Mouse (Mus musculus) limb, embryonic 12.5 days (tissue): ENCODE measurements around the gene Msx2. TPM values are rescaled to one million over a fixed set of nuclear protein-coding genes. Genes with fewer than 3 reads are reported as not detected.
A peak's percentile ranks its signal among the peaks of the same experiment; 100 is the strongest.

Source experiments
- ATAC-seq: fragments of 200-750 bp; cut with Nextera tagmentation; 2 replicates; pipeline ENCODE4 v1.8.0; 2017; ENCODE audit warnings: low read depth, moderate TSS enrichment; ENCODE audit not compliant: insufficient number of reproducible peaks, insufficient read depth, low FRiP score, low TSS enrichment
- H3K27ac ChIP-seq: fragments of 300-500 bp; sonication (generic); 2 replicates; pipeline ENCODE4 v1.5.1; 2016; ENCODE audit warnings: mild to moderate bottlenecking, moderate library complexity
- H3K27me3 ChIP-seq: fragments of 300-500 bp; sonication (generic); 2 replicates; pipeline ENCODE4 v1.6.1; 2016; ENCODE audit warnings: mild to moderate bottlenecking, moderate library complexity
- H3K36me3 ChIP-seq: fragments of 300-500 bp; sonication (generic); 2 replicates; pipeline ENCODE4 v1.6.1; 2016; ENCODE audit warnings: mild to moderate bottlenecking, moderate library complexity
- H3K4me1 ChIP-seq: fragments of 300-500 bp; sonication (generic); replicated peaks from 2 replicates; pipeline ENCODE4 v1.6.1; 2016
- H3K4me2 ChIP-seq: fragments of 300-500 bp; sonication (generic); 2 replicates; pipeline ENCODE4 v1.6.1; 2016; ENCODE audit warnings: mild to moderate bottlenecking, moderate library complexity
- H3K4me3 ChIP-seq: fragments of 300-500 bp; sonication (generic); replicated peaks from 2 replicates; pipeline ENCODE4 v1.5.1; 2016; ENCODE audit warnings: mild to moderate bottlenecking
- H3K9ac ChIP-seq: fragments of 300-500 bp; sonication (generic); replicated peaks from 2 replicates; pipeline ENCODE4 v1.6.1; 2016; ENCODE audit warnings: mild to moderate bottlenecking, moderate library complexity
- H3K9me3 ChIP-seq: fragments of 300-500 bp; sonication (generic); 2 replicates; pipeline ENCODE4 v1.6.1; 2016; ENCODE audit warnings: mild to moderate bottlenecking, moderate library complexity
- WGBS: fragments of 180-500 bp; shearing (Covaris S2); methylation state at CpG from one replicate; pipeline ENCODE4 v1.1.7; 2016; 5-methylcytosine and 5-hydroxymethylcytosine counted together
- polyA plus RNA-seq: library from polyadenylated mRNA; unstranded; fragments of >200 nt; fragmentation: Nextera tagmentation; extraction: Ambion mirVana; gene quantifications from 2 replicates; pipeline ENCODE4 v1.2.1, GENCODE M21; 2016

Gene Msx2
- polyA plus RNA-seq: 64.2 and 72.0 TPM in 2 replicates

GRCm38 (mm10) chr13:53472614-53473124 lies at the start of gene Msx2:
TSS of gene Msx2 (minus strand) at chr13:53473074.
- Histone ChIP-seq H3K4me2 (peak within 1 kb of the TSS; percentile 88), H3K4me3 (peak within 1 kb of the TSS; percentile 64), H3K27me3 (peaks cover 94% of the 10 kb centered on the region), H3K36me3 (no peaks in the 10 kb centered on the region), H3K4me1 (peaks cover 44% of the 10 kb centered on the region), H3K9ac (peak within 1 kb of the TSS; percentile 78), H3K27ac (peak within 1 kb of the TSS; percentile 87), H3K9me3 (no peaks in the 10 kb centered on the region)
- WGBS: under 1% methylated on average over 38 of the region's 38 CpGs
- ATAC-seq: peak; percentile 57

GRCm38 (mm10) chr13:53521468-53521867 lies 48.6 kb upstream of the Msx2 start:
- H3K27ac ChIP-seq: no peak overlapping the region
- H3K9me3 ChIP-seq: peaks cover under 1% of the 10 kb centered on the region; the same call in 1 of the 2 replicates
- no peak overlapping the region for H3K4me3 ChIP-seq
- ATAC-seq: no peak
- H3K9ac ChIP-seq: no peak overlapping the region
- H3K4me2 ChIP-seq: no peak overlapping the region
- peaks cover 5% of the 10 kb centered on the region; the same call in 1 of the 2 replicates for H3K27me3 ChIP-seq
- 57% methylated on average over 3 of the region's 3 CpGs for WGBS
- H3K4me1 ChIP-seq: peaks cover 16% of the 10 kb centered on the region; the same call in 1 of the 2 replicates
- no peaks in the 10 kb centered on the region for H3K36me3 ChIP-seq

- Histone ChIP-seq H3K4me3 (no peak overlapping the region), H3K36me3 (no peaks in the 10 kb centered on the region), H3K4me2 (no peak overlapping the region), H3K4me1 (peaks cover 16% of the 10 kb centered on the region; the same call in 1 of the 2 replicates), H3K9me3 (peaks cover 10% of the 10 kb centered on the region; the same call in 1 of the 2 replicates), H3K27ac (no peak overlapping the region), H3K27me3 (peaks cover 5% of the 10 kb centered on the region; the same call in 1 of the 2 replicates), H3K9ac (no peak overlapping the region)
- WGBS: 37% methylated on average over 12 of the region's 12 CpGs
- no peak for ATAC-seq
Observed at GRCm38 (mm10) chr13:53520343-53520937, 47.6 kb upstream of the Msx2 start.

- 69% methylated on average over 8 of the region's 8 CpGs for WGBS
- ATAC-seq: no peak
- no peaks in the 10 kb centered on the region for H3K36me3 ChIP-seq
- peaks cover 16% of the 10 kb centered on the region; the same call in 1 of the 2 replicates for H3K4me1 ChIP-seq
- H3K9ac ChIP-seq: no peak overlapping the region
- H3K4me3 ChIP-seq: no peak overlapping the region
- H3K4me2 ChIP-seq: no peak overlapping the region
- H3K27me3 ChIP-seq: peaks cover 5% of the 10 kb centered on the region; the same call in 1 of the 2 replicates
- no peak overlapping the region for H3K27ac ChIP-seq
- peaks cover 10% of the 10 kb centered on the region; the same call in 1 of the 2 replicates for H3K9me3 ChIP-seq
Observed at GRCm38 (mm10) chr13:53519727-53520126, 46.9 kb upstream of the Msx2 start.

- no peak overlapping the region for H3K27ac ChIP-seq
Observed at GRCm38 (mm10) chr13:53518306-53518705, 45.4 kb upstream of the Msx2 start.

GRCm38 (mm10) chr13:53514574-53514973 lies 41.7 kb upstream of the Msx2 start:
- no peaks in the 10 kb centered on the region for H3K36me3 ChIP-seq
- H3K4me1 ChIP-seq: peaks cover 3% of the 10 kb centered on the region; the same call in 1 of the 2 replicates
- no peak for ATAC-seq
- no peaks in the 10 kb centered on the region for H3K27me3 ChIP-seq
- H3K4me3 ChIP-seq: no peak overlapping the region
- H3K4me2 ChIP-seq: no peak overlapping the region
- no peak overlapping the region for H3K27ac ChIP-seq
- H3K9ac ChIP-seq: no peak overlapping the region
- H3K9me3 ChIP-seq: peaks cover 15% of the 10 kb centered on the region; the same call in 1 of the 2 replicates

More at GRCm38 (mm10) chr13:53518306-53518705, 45.4 kb upstream of the Msx2 start:
- Histone ChIP-seq H3K36me3 (no peaks in the 10 kb centered on the region), H3K9ac (no peak overlapping the region), H3K4me1 (peaks cover 16% of the 10 kb centered on the region; the same call in 1 of the 2 replicates), H3K4me2 (no peak overlapping the region), H3K9me3 (peaks cover 11% of the 10 kb centered on the region; the same call in 1 of the 2 replicates), H3K27me3 (peaks cover 5% of the 10 kb centered on the region; the same call in 1 of the 2 replicates), H3K4me3 (no peak overlapping the region)
- WGBS: 73% methylated on average over 4 of the region's 4 CpGs
- ATAC-seq: no peak

GRCm38 (mm10) chr13:53511366-53511765 lies 38.5 kb upstream of the Msx2 start:
- ATAC-seq: no peak
- no peaks in the 10 kb centered on the region for H3K36me3 ChIP-seq
- peaks cover 13% of the 10 kb centered on the region; the same call in 1 of the 2 replicates for H3K9me3 ChIP-seq
- H3K4me2 ChIP-seq: no peak overlapping the region
- no peaks in the 10 kb centered on the region for H3K4me1 ChIP-seq
- H3K4me3 ChIP-seq: no peak overlapping the region
- no peak overlapping the region for H3K27ac ChIP-seq
- 83% methylated on average over 2 of the region's 2 CpGs for WGBS
- 0 out of 2 replicates have a peak, but pooled peaks cover 5% of the 10 kb centered on the region for H3K27me3 ChIP-seq
- H3K9ac ChIP-seq: no peak overlapping the region

- Histone ChIP-seq H3K27ac (no peak overlapping the region), H3K27me3 (peaks cover 18% of the 10 kb centered on the region; the same call in 1 of the 2 replicates), H3K9ac (no peak overlapping the region), H3K36me3 (no peaks in the 10 kb centered on the region), H3K4me1 (no peaks in the 10 kb centered on the region), H3K9me3 (no peaks in the 10 kb centered on the region), H3K4me3 (no peak overlapping the region), H3K4me2 (no peak overlapping the region)
- no peak for ATAC-seq
- WGBS: 47% methylated on average over 6 of the region's 6 CpGs
Observed at GRCm38 (mm10) chr13:53502406-53502805, 29.5 kb upstream of the Msx2 start.

GRCm38 (mm10) chr13:53501561-53502253 lies 28.8 kb upstream of the Msx2 start:
- H3K36me3 ChIP-seq: no peaks in the 10 kb centered on the region
- no peaks in the 10 kb centered on the region for H3K4me1 ChIP-seq
- no peak overlapping the region for H3K27ac ChIP-seq
- H3K4me3 ChIP-seq: no peak overlapping the region
- no peak overlapping the region for H3K4me2 ChIP-seq
- peaks cover 14% of the 10 kb centered on the region; the same call in 1 of the 2 replicates for H3K27me3 ChIP-seq
- WGBS: 24% methylated on average over 10 of the region's 10 CpGs
- H3K9ac ChIP-seq: no peak overlapping the region
- no peaks in the 10 kb centered on the region for H3K9me3 ChIP-seq
- ATAC-seq: no peak

- ATAC-seq: no peak
- H3K4me2 ChIP-seq: no peak overlapping the region
Observed at GRCm38 (mm10) chr13:53501057-53501456, 28.2 kb upstream of the Msx2 start.

GRCm38 (mm10) chr13:53486512-53486911 lies 13.6 kb upstream of the Msx2 start:
- WGBS: 75% methylated on average over 4 of the region's 4 CpGs

More at GRCm38 (mm10) chr13:53501057-53501456, 28.2 kb upstream of the Msx2 start:
- H3K9ac ChIP-seq: no peak overlapping the region
- peaks cover 14% of the 10 kb centered on the region; the same call in 1 of the 2 replicates for H3K27me3 ChIP-seq
- H3K27ac ChIP-seq: no peak overlapping the region
- no peaks in the 10 kb centered on the region for H3K4me1 ChIP-seq
- no peak overlapping the region for H3K4me3 ChIP-seq
- H3K36me3 ChIP-seq: no peaks in the 10 kb centered on the region
- no peaks in the 10 kb centered on the region for H3K9me3 ChIP-seq
- WGBS: 55% methylated on average over 3 of the region's 3 CpGs

More at GRCm38 (mm10) chr13:53486512-53486911, 13.6 kb upstream of the Msx2 start:
- no peak overlapping the region for H3K4me3 ChIP-seq
- no peak for ATAC-seq
- no peak overlapping the region for H3K9ac ChIP-seq
- H3K36me3 ChIP-seq: no peaks in the 10 kb centered on the region
- no peaks in the 10 kb centered on the region for H3K27me3 ChIP-seq
- no peaks in the 10 kb centered on the region for H3K9me3 ChIP-seq
- H3K27ac ChIP-seq: no peak overlapping the region
- H3K4me1 ChIP-seq: peaks cover 21% of the 10 kb centered on the region
- no peak overlapping the region for H3K4me2 ChIP-seq
